Mouse (Mus musculus) gastrocnemius, postnatal 36 days (tissue): ENCODE measurements at regions not wholly inside any gene's neighbourhood (a gene's known extent, or its start where the extent isn't known, plus 50 kb on each side); places are given as distances from the start of the nearest gene placed in this dataset.

ENCODE experiments used
- DNase-seq, 2 experiments: peaks; one replicate each; pipeline ENCODE4 v3.0.0; 2022
- intact Hi-C: fragments of 180-260 bp; cut with DNase I; formaldehyde crosslinking; loops from one replicate; pipeline ENCODE4 v1.15.1; 2025

GRCm38 (mm10) chr16:71622664-71623063 lies 685.4 kb upstream of the Robo1 start:
- intact Hi-C loops = no loop called here
- no peak for DNase-seq

- intact Hi-C loops = no loop called here
- DNase-seq = no peak
Measured at GRCm38 (mm10) chr16:71640361-71640760, 667.7 kb upstream of the Robo1 start.

- intact Hi-C loops = no loop called here
Measured at GRCm38 (mm10) chr16:71643223-71643622, 664.9 kb upstream of the Robo1 start.

GRCm38 (mm10) chr16:71678075-71678701 lies 629.9 kb upstream of the Robo1 start:
- intact Hi-C loops = no loop called here
- no peak for DNase-seq

More at GRCm38 (mm10) chr16:71643223-71643622, 664.9 kb upstream of the Robo1 start:
- DNase-seq = no peak

GRCm38 (mm10) chr16:71693464-71693863 lies 614.6 kb upstream of the Robo1 start:
- DNase-seq = no peak
- intact Hi-C loops = no loop called here

- intact Hi-C loops = no loop called here
Measured at GRCm38 (mm10) chr16:71705846-71706245, 602.3 kb upstream of the Robo1 start.

GRCm38 (mm10) chr16:71709684-71710083 lies 598.4 kb upstream of the Robo1 start:
- intact Hi-C loops = no loop called here

More at GRCm38 (mm10) chr16:71705846-71706245, 602.3 kb upstream of the Robo1 start:
- no peak for DNase-seq

GRCm38 (mm10) chr16:71711879-71712278 lies 596.2 kb upstream of the Robo1 start:
- intact Hi-C loops = no loop called here
- DNase-seq = no peak

More at GRCm38 (mm10) chr16:71709684-71710083, 598.4 kb upstream of the Robo1 start:
- no peak for DNase-seq

GRCm38 (mm10) chr16:71717207-71717606 lies 590.9 kb upstream of the Robo1 start:
- intact Hi-C loops = no loop called here
- DNase-seq = no peak

GRCm38 (mm10) chr16:71724898-71725297 lies 583.2 kb upstream of the Robo1 start:
- no peak for DNase-seq
- intact Hi-C loops = no loop called here

GRCm38 (mm10) chr16:71737941-71738340 lies 570.2 kb upstream of the Robo1 start:
- intact Hi-C loops = loop anchor here (2.0 kb wide), 1 partner anchor 43 kb away; no protein-coding TSS in a partner anchor
- no peak for DNase-seq

- DNase-seq = no peak
- intact Hi-C loops = loop anchor here (2.0 kb wide), 1 partner anchor 44 kb away; no protein-coding TSS in a partner anchor
Measured at GRCm38 (mm10) chr16:71739104-71739503, 569.0 kb upstream of the Robo1 start.

- no peak for DNase-seq
- intact Hi-C loops = no loop called here
Measured at GRCm38 (mm10) chr16:71780945-71781344, 527.2 kb upstream of the Robo1 start.

GRCm38 (mm10) chr16:71812840-71813239 lies 495.3 kb upstream of the Robo1 start:
- DNase-seq = no peak
- intact Hi-C loops = no loop called here

GRCm38 (mm10) chr16:71835325-71835724 lies 472.8 kb upstream of the Robo1 start:
- DNase-seq = no peak
- intact Hi-C loops = no loop called here

GRCm38 (mm10) chr16:71850097-71850496 lies 458.0 kb upstream of the Robo1 start:
- intact Hi-C loops = no loop called here
- no peak for DNase-seq

GRCm38 (mm10) chr16:71851590-71852190 lies 456.4 kb upstream of the Robo1 start:
- intact Hi-C loops = no loop called here
- no peak for DNase-seq

GRCm38 (mm10) chr16:71857877-71858276 lies 450.2 kb upstream of the Robo1 start:
- intact Hi-C loops = no loop called here
- DNase-seq = no peak

- intact Hi-C loops = no loop called here
- no peak for DNase-seq
Measured at GRCm38 (mm10) chr16:71860205-71860604, 447.9 kb upstream of the Robo1 start.

- no peak for DNase-seq
- intact Hi-C loops = no loop called here
Measured at GRCm38 (mm10) chr16:71885701-71886100, 422.4 kb upstream of the Robo1 start.

GRCm38 (mm10) chr16:71889679-71890078 lies 418.4 kb upstream of the Robo1 start:
- intact Hi-C loops = no loop called here

GRCm38 (mm10) chr16:71923111-71923510 lies 385.0 kb upstream of the Robo1 start:
- DNase-seq = no peak
- intact Hi-C loops = no loop called here

More at GRCm38 (mm10) chr16:71889679-71890078, 418.4 kb upstream of the Robo1 start:
- DNase-seq = no peak
